ENCODE assay signal across 24 mouse cellular contexts in the genomic region with DNA sequence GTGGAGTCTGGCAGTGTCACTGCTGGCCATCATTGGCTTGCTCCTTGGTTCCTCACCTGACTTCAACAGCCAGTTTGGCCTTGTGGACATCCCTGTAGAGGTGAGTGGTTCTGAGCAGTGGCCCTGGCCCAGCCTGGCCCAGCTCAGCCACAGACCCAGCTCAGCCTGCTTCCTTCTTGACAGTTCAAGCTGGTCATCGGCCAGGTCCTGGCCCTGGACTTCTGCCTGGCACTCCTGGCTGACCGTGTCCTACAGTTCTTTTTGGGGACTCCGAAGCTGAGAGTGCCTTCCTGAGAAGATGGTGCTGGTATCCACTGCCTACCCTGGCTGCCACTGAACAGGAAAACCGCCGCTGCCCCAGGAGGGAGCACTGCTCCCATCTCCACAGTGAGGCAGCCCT. TPM values are rescaled to one million over a fixed set of nuclear protein-coding genes. Genes with fewer than 3 reads are reported as not detected.
A peak's percentile ranks its signal among the peaks of the same experiment; 100 is the strongest.
DNase-seq lines count a peak whose midpoint lies in the region; ATAC-seq lines count a peak whose summit lies in the region.
"Had no signal": no experiment of that assay in that cellular context is flagged by ENCODE, and none has a peak within 500 bp of the region (broad histone marks: within the 10 kb centered on the region; RNA-seq: fewer than 3 reads in every experiment).

No protein-coding gene starts in this region.

- peaks cover 67% of the 10 kb centered on the region for H3K36me3 ChIP-seq in limb, embryonic 12.5 days
- peaks cover 81% of the 10 kb centered on the region for H3K36me3 ChIP-seq in limb, embryonic 10.5 days

- no peaks in the 10 kb centered on the region for H3K27me3 ChIP-seq in limb, embryonic 12.5 days
- no peaks in the 10 kb centered on the region for H3K27me3 ChIP-seq in limb, embryonic 10.5 days (ENCODE audit: low read depth, poor library complexity, severe bottlenecking)
- H3K27me3 ChIP-seq: embryonic facial prominence, embryonic 15.5 days; hindbrain, embryonic 12.5 days had no signal

- H3K9me3 ChIP-seq in limb, embryonic 12.5 days: no peaks in the 10 kb centered on the region
- H3K9me3 ChIP-seq in limb, embryonic 10.5 days (replicated peaks): no peaks in the 10 kb centered on the region
- H3K9me3 ChIP-seq: embryonic facial prominence, embryonic 15.5 days; forebrain, embryonic 10.5 days; heart, embryonic 10.5 days; hindbrain, embryonic 12.5 days had no signal

- H3K4me1 ChIP-seq in limb, embryonic 12.5 days (replicated peaks): peaks cover 13% of the 10 kb centered on the region
- peaks cover 15% of the 10 kb centered on the region for H3K4me1 ChIP-seq in limb, embryonic 10.5 days

- no peak overlapping the region for H3K27ac ChIP-seq in limb, embryonic 12.5 days
- no peak overlapping the region for H3K27ac ChIP-seq in limb, embryonic 10.5 days
- H3K27ac ChIP-seq: embryonic facial prominence, embryonic 15.5 days; forebrain, embryonic 10.5 days; heart, embryonic 10.5 days; hindbrain, embryonic 12.5 days had no signal

- ATAC-seq in limb, embryonic 12.5 days (ENCODE audit: insufficient number of reproducible peaks, insufficient read depth, low FRiP score, low TSS enrichment, low read depth): no peak
- ATAC-seq: CD4-positive, CD25-positive, alpha-beta regulatory T cell, adult 4 months; forebrain, embryonic 14.5 days; hindbrain, embryonic 16.5 days; inflammation-experienced regulatory T-cells, adult 6 months had no signal

- H3K4me3 ChIP-seq in limb, embryonic 12.5 days (replicated peaks): no peak overlapping the region
- no peak overlapping the region for H3K4me3 ChIP-seq in limb, embryonic 10.5 days
- H3K4me3 ChIP-seq: embryonic facial prominence, embryonic 15.5 days; erythroblast, embryonic 14.5 days; forebrain, embryonic 10.5 days; heart, embryonic 10.5 days; hindbrain, embryonic 12.5 days had no signal

- peak; percentile 6 for DNase-seq in adrenal gland, adult 2 months
- DNase-seq in adrenal gland, postnatal 14 days: no peak
- no peak for DNase-seq in limb, embryonic 10.5 days (ENCODE audit: low spot score)
- peak; percentile 30 to 36 for DNase-seq in right cerebral cortex, postnatal 10 days (ENCODE audit: low spot score in 2 of 2)
- DNase-seq in right cerebral cortex, postnatal 36 days (ENCODE audit: low spot score in 2 of 2): no peak
- DNase-seq in cerebellum, postnatal 14 days: no peak
- DNase-seq: adrenal gland, postnatal 25 days; B cell, adult 2 months; cerebellum, adult 2 months; cerebellum, postnatal 10 days; embryo, embryonic 11 days; heart, postnatal 10 days; heart, postnatal 4 days had no signal

- WGBS in limb, embryonic 12.5 days: 90% methylated on average over 5 of the region's 5 CpGs
- 92% methylated on average over 5 of the region's 5 CpGs for WGBS in limb, embryonic 10.5 days

- 0 out of 2 replicates have a peak overlapping the region, but pooled peaks have one; percentile 12 for H3K9ac ChIP-seq in limb, embryonic 12.5 days (replicated peaks)
- H3K9ac ChIP-seq: embryonic facial prominence, embryonic 15.5 days; hindbrain, embryonic 12.5 days had no signal

- H3K4me2 ChIP-seq in limb, embryonic 12.5 days: no peak overlapping the region
- H3K4me2 ChIP-seq: embryonic facial prominence, embryonic 15.5 days; hindbrain, embryonic 12.5 days had no signal

RNA-seq across cellular contexts. Expression of gene Gmip, which starts 1.2 kb away (rescaled TPM):
- 10 to 100 TPM; 13.5 to 13.6 TPM for total RNA-seq in adrenal gland, adult 2 months (2021)
- 30.3 and 36.6 TPM in 2 replicates for polyA plus RNA-seq in adrenal gland, adult 2 months (2012; rRNA removed)
- 9.1 and 19.4 TPM in 2 replicates for total RNA-seq in adrenal gland, postnatal 14 days (2021)
- polyA plus RNA-seq in limb, embryonic 12.5 days (2016; fragmentation: Nextera tagmentation; extraction: Ambion mirVana): 5.8 and 7.5 TPM in 2 replicates
- 9.3 and 9.6 TPM in 2 replicates for polyA plus RNA-seq in limb, embryonic 10.5 days (2016; fragmentation: Nextera tagmentation; extraction: Ambion mirVana)

RNA-seq across cellular contexts. Expression of gene Lpar2, which starts 15.0 kb away (rescaled TPM):
- 1 to 10 TPM; 1.2 to 2.9 TPM for total RNA-seq in adrenal gland, adult 2 months (2021)
- 2.0 and 2.5 TPM in 2 replicates for polyA plus RNA-seq in adrenal gland, adult 2 months (2012; rRNA removed)
- total RNA-seq in adrenal gland, postnatal 14 days (2021): 1.1 and 1.3 TPM in 2 replicates
- 0.83 and 1.3 TPM in 2 replicates for polyA plus RNA-seq in limb, embryonic 12.5 days (2016; fragmentation: Nextera tagmentation; extraction: Ambion mirVana)
- polyA plus RNA-seq in limb, embryonic 10.5 days (2016; fragmentation: Nextera tagmentation; extraction: Ambion mirVana): 1.4 and 1.6 TPM in 2 replicates

RNA-seq across cellular contexts. Expression of gene Zfp866, which starts 16.3 kb away (rescaled TPM):
- 10 to 100 TPM; 19.5 to 21.4 TPM for total RNA-seq in adrenal gland, adult 2 months (2021)
- polyA plus RNA-seq in adrenal gland, adult 2 months (2012; rRNA removed): 3.4 and 3.5 TPM in 2 replicates
- 21.6 and 26.2 TPM in 2 replicates for total RNA-seq in adrenal gland, postnatal 14 days (2021)
- polyA plus RNA-seq in limb, embryonic 12.5 days (2016; fragmentation: Nextera tagmentation; extraction: Ambion mirVana): 38.1 and 40.3 TPM in 2 replicates
- 31.1 and 38.1 TPM in 2 replicates for polyA plus RNA-seq in limb, embryonic 10.5 days (2016; fragmentation: Nextera tagmentation; extraction: Ambion mirVana)

RNA-seq across cellular contexts. Expression of gene Atp13a1, which starts 16.3 kb away (rescaled TPM):
- 10 to 100 TPM; 40.8 to 43.4 TPM for total RNA-seq in adrenal gland, adult 2 months (2021)
- polyA plus RNA-seq in adrenal gland, adult 2 months (2012; rRNA removed): 93.0 and 110 TPM in 2 replicates
- 34.8 and 36.3 TPM in 2 replicates for total RNA-seq in adrenal gland, postnatal 14 days (2021)
- 53.3 and 57.7 TPM in 2 replicates for polyA plus RNA-seq in limb, embryonic 12.5 days (2016; fragmentation: Nextera tagmentation; extraction: Ambion mirVana)
- 65.7 and 70.0 TPM in 2 replicates for polyA plus RNA-seq in limb, embryonic 10.5 days (2016; fragmentation: Nextera tagmentation; extraction: Ambion mirVana)

RNA-seq across cellular contexts. Expression of gene Pbx4, which starts 25.1 kb away (rescaled TPM):
- under 1 TPM; 0.38 to 0.69 TPM for total RNA-seq in adrenal gland, adult 2 months (2021)
- polyA plus RNA-seq in adrenal gland, adult 2 months (2012; rRNA removed): 5.5 and 5.8 TPM in 2 replicates
- 1.3 and 1.8 TPM in 2 replicates for total RNA-seq in adrenal gland, postnatal 14 days (2021)
- 7.5 and 10.0 TPM in 2 replicates for polyA plus RNA-seq in limb, embryonic 12.5 days (2016; fragmentation: Nextera tagmentation; extraction: Ambion mirVana)
- polyA plus RNA-seq in limb, embryonic 10.5 days (2016; fragmentation: Nextera tagmentation; extraction: Ambion mirVana): 9.2 and 9.6 TPM in 2 replicates
- total RNA-seq: gastrocnemius, adult 8-10 months had no signal

Comparison
In these comparisons a context has a peak if more than half of its experiments do, and no peak if none do; other contexts are left out.
1. DNase-seq: peak in adrenal gland, adult 2 months (single experiment) and right cerebral cortex, postnatal 10 days (2 of 2); none in adrenal gland, postnatal 14 days (single experiment), limb, embryonic 10.5 days (single experiment), right cerebral cortex, postnatal 36 days (0 of 2) and cerebellum, postnatal 14 days (0 of 2).